Mouse (Mus musculus) CD4-positive helper T cell, adult 2 months (primary cell): ENCODE measurements around the gene Sh2d4b.

Experiments used
- DNase-seq: peaks from one replicate; pipeline ENCODE4 v3.0.0-alpha.2; 2012; ENCODE audit warnings: low read depth, missing footprints, low spot score

Gene Sh2d4b

DNA sequence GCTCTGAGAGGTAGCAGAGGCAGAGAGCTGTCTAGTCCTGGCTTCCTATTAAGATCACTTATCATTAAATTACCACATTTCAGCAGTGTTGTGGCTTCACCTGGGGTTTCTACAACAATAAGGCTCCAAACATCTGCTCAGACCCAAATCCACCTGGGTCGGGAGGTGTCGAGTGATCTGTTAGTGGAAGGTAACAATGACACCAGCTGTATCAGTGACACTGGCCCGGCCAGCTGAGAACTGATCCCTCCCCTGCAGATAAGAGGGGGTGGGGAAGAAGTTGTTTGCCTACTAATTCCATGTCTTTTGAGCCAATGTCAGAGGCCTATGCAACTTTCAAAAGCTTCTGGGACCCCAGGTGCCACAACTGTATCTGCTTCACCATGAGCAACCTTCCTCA lies at the start of gene Sh2d4b:
Sh2d4b (minus strand) TSS at position 71 of the 400 bp plus-strand sequence.
- DNase-seq, result no peak

DNA sequence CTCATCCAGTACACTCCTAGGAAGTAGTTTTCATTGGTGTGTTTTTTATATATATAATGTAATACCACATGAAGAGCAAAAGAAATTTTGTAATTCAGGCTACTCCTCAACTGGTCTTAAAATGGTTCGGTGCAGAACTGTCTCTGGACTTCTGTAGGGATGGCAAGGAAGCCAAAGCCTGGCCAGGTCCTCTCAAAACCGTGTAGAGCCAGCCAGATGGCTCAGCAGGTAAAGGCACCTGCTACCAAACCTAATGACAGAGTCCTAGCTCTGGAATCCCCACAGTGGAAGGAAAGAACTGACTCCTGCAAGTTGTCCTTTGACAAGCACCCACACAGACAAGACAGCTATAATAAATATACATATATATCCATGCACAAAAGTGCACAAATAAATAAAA lies 49.4 kb upstream of the Sh2d4b start:
- no peak for DNase-seq

DNA sequence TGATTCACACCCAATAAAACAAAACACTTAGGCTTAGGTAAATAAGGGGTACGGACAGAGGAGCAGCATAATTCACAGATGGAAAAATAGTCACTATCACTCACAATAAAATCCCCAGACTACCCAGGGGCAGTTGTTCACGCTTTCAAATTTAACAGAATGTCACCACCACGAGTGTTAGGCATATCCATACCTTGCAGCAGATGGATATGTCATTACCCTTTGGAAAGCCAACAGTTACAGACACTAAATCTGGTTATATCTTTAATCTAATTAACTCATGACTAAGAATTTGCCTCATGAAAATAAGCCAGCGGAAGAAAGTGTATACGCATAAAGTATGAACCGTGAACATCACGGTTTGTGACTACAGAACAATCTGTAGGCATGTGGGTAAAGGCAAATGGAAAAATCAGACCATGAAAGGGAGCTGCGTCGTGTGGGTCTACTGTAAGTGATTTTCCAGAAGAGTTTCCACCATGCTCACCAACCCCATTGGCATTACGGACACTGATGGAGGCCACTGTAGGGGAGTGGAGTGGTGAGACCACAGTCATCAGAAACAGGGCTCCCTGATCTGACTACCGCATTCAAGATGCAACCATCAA lies 45.4 kb upstream of the Sh2d4b start:
- DNase-seq, result peak; percentile 77

DNA sequence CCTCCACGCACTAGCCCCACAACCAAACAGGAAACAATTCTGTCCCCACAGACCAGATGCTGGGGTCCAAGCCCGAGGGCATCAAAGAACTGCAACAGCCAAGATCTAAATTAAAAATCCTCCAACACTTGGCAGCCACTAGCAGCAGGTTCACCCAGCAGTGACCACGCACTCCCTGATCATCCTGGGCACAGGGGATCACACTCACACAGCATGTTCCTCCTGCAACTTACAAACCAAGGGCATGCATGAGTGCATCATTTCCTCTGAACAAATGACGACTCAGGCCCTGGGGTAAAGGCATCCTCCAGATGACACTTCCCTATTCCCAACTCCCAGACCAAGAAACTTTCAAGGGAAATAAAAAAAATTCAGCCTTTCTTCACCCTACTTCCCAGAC lies 44.0 kb upstream of the Sh2d4b start:
- DNase-seq, result peak; percentile 43

DNA sequence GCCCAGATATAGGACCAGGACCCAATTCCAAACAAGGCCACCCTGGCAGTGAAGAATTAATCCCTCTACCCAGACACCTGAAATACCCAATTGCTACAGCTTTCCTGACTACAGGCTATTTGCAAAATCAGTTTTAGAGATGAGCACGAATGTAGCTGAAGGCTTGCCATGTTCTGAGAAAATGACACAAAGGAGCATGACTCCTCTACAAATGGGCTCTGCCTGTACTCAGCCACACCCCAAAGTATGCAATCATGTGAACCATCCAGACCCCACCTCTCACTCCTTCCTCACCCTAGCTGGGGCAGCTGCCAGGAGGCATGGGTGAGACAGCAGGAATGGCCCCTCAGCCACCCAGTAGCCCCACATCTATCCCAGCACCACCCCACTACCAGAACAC lies 42.4 kb upstream of the Sh2d4b start:
- no peak for DNase-seq

DNA sequence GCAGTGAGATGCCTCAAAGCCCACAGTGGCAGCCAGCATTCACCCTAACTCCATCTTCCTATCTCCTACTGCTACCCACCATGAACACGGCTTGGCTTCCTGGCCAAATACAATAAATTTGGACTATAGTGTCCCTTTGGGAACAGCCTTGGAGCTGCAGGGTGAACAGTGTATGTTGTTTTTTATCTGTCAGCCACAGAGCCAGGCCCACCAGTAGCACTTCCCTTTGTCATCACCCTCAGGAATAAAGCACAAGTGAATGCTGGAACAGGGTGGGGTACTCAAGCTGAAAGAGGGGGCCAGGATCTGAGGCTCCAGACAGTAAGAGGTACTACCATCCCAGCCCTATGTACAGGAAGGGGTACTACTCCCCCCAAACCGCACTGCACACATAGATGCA lies 42.0 kb upstream of the Sh2d4b start:
- DNase-seq, result no peak

DNA sequence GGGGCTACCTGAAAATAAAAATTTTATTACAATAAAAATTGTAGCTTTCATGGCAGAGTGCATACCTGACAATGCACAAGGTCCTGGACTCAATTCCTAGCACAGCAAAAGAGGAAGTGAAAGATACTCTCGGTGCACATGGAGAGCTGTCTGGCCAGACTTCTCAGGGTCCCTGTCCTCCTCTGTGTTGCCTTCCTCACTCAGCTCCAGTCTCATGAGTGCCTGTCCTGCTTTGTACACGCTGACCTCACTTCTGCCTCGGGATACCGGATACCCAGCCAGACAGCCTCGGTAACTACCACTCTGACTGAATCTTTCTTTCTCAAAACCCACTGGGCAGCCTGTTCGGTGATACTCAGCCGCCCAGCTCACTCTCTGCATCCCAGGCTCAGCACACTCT lies 40.3 kb upstream of the Sh2d4b start:
- DNase-seq, result no peak

DNA sequence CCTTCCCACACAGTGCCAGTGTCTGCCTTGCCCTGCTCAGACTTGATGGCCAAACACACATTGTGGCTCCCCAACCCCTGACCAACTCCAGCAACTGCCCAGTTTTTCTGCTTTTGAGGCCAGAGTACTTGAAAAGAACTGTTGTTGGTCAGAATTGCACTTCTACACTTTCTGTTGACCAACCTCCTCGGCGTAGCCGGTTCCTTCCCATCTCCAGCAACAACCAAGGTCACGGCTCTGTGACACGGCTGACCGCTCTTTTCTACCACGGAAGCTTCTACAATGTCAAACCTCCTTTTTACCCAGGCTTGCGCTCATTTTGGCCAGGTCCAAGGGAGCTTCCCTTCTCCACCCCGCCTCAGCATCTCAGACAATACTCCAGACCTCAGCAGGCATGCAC lies 39.2 kb upstream of the Sh2d4b start:
- DNase-seq, result no peak

DNA sequence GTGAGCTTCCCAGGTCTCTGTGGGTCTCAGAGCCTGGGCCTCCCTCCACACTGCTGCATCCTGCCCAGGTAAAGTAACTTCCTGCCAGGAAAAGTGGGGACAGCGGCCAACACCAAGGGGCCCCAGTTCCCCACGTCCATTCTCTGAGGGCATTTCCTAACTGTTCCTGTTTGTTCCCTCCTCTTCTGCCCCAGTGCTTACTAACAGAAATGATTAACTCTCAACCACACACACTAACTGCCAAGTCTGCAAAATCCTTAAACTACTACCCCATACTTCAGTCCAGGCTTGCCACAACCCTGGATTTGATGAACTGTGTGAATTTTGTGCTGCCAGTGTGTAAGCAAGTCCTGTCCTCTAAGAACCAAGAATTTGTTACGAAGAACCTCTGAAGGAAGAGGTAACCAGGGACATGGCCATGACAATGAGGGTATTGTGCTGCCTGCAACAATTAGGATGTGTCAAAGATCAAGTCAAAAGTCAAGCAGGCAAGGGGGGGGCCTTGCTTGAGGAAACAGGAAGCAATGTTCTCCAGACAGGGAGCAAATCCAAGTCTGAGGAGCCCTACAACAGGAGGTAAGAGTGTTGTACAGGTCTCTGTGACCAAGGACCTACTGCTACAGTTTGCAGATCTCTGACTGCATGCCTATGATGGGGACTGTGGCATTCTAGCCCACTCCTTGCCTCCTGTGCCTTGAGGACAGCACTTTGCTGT lies 38.2 kb upstream of the Sh2d4b start:
- no peak for DNase-seq

DNA sequence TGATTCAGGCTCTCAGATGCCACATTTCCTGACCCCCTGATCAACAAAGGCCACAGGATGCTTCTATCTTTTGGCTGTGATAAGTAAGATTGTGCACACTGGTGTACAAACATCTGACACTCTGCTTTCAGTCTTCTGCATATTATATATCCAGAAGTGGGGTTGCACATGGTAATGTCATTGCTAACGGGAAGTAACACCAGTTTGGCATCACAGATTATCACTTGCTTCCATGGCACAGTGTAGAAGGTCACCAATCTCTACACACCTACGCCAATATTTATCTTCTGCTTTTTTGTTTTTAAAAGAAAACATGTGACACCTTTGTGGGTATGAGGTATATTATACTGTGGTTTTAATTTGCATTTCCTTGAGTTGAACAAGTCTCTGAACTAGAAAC lies 36.9 kb upstream of the Sh2d4b start:
- peak; percentile 81 for DNase-seq

DNA sequence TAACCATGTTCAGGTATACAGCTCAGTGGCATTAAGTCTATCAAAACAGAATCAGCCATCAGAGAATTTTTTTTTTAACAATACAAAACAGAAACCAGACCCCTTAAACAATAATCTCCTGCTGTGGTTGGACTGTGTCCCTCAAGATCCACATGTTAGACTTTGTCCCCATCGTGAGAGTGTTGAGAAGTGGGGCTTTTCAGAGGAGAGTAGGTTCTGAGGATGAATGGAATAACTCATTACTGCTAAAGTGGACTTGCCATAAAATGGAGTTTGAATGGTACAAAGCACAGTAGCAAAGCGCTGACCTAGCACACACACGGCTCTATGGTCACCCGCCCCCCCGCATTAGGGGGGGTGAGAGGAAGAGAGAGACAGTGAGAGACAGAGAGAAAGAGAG lies 35.8 kb upstream of the Sh2d4b start:
- DNase-seq, result no peak

DNA sequence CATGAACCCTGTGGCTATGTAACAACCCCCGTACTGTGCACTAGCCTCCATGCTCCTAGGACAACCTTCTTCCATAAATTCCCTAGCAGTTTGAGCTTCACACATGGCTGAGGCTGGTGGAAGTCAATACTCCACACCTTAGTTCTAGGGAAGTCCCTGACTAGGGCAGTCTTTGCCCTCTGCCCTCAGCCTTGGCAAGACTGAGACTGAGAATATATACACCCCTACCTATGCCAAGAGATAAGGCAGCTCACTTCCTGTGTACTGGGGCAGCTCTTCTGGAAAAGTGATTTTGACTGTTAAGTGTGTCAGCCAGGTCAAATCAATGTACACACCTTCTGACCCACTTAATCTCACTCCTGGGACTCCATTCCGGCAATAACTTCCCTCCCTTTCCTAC lies 34.0 kb upstream of the Sh2d4b start:
- peak; percentile 67 for DNase-seq

DNA sequence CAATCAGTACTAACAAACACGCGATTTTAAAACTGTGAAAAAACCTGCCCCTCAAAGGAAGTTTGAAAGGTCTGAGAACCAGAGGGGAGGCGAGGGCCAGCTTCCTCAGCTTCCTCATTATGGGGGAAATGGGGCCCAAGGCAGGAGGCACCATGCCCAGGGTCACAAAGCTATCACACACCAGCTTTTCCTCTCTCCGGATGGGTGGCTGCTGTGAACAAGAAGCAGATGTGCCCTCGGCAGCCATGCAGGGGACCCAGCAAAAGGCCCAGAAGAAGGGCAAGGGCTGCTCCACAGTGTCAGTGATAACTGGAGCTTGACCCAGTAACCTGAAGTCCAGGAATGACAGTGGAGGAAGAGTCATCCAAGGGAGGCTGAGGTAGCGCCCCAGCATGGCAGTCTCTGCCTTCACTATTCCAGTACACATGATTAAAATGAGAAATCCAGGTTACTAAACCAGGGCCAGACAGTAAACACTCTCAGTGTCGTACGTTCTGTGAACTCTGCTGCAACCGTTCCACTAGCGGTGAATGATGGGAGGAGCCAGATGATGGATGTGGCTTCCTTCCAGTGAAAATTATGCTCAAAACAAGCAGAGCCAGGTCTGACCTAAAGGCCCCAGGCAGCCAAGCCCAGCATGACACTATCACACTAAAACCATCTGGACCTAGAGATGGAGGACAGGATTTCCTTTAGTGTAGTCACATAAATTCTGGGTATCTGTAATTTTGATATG lies 31.5 kb upstream of the Sh2d4b start:
- peak; percentile 62 for DNase-seq

DNA sequence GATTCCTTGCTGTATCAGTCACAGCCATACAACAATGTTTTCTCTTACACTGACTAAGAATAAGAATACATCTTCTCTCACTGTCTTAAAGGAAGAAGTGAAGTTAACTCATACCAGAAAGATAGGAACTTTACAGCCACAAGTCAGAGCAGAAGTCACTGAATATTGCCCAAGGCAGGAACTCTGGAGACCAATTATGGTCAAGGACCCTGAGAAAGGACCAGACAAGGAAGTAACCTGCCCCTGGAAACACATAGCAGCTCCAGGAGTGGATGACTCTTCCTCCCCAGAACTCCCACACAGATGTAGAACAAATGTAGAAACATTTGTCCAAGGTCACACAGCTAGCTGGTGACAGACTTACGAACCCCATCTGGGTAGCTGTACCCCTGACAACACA lies 28.2 kb upstream of the Sh2d4b start:
- no peak for DNase-seq

DNA sequence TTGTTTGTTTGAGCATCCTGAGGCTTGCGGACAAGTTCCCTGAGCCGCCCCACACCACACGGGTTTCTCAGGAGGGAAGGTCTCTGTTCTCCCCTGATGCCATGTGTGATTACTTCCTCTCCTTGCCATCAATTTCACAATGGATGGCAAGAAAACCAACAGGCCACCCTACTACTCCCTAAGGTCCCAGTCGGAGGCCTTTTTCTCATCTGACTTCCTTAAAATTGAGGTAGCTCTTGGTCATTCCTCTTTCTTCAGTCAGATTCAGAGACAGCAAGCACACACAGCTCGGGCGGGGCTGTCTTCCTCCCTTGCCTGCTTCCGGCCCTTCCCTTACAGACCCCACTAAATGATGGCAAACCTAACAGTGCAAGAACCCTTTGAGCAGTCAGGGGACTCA lies 26.5 kb upstream of the Sh2d4b start:
- DNase-seq, result no peak

DNA sequence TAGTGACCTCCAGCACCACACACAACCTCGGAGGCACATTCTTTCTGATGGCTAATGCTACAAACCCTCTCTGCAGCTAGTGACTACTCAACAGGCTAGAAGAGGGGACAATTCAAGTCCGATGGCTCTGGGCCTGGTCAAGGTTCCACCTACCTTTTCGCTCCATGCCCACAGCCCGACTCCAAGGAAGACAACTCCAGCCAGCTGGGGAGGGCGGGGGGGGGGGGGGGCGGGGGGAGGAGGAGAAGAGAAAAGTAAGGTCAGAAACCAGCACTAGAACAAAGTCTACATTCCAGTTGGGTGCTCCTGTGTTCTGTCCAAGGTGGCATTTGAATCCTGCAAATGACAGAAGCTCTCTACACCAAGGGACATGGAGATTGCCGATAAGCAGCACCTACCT lies 25.4 kb upstream of the Sh2d4b start:
- DNase-seq, result no peak

DNA sequence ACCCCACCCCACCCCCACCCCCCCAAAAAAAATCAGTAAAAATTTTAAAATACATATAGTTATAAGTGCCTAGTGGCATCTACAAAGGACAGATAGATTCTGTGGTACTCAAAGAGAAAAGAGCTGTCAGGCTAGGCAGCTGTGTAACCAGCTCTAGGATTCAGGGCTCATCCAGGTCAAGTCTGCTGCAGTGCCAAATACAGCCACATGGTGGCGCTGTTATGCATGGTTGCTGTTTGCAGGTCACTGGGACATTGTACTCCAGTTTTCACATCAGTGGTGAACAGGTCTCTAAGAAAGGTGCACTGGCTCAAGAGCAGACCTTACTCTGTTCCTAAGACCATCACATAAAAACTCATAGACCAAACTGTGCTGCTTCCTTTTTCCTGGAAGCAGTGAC lies 24.6 kb upstream of the Sh2d4b start:
- DNase-seq, result peak; percentile 82

DNA sequence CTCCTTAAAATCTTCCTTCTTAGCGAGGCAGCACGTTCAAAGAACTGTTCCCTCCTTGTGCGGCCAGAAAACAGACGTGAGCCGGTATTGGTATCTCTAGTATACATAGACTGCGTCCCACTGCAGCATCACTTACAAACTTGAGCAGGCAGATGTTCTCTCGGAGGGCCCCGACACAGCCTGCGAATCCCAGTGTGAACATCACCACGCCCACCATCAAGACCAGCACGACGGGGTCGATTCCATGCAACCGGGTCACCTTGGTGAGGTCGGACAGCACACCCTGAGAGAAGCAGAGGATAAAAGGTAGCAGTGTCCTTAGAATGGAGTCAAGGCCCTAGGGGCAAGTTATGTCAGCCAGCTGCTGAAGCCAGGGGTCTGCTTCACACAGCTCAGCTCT lies 23.6 kb upstream of the Sh2d4b start:
- DNase-seq, result no peak

DNA sequence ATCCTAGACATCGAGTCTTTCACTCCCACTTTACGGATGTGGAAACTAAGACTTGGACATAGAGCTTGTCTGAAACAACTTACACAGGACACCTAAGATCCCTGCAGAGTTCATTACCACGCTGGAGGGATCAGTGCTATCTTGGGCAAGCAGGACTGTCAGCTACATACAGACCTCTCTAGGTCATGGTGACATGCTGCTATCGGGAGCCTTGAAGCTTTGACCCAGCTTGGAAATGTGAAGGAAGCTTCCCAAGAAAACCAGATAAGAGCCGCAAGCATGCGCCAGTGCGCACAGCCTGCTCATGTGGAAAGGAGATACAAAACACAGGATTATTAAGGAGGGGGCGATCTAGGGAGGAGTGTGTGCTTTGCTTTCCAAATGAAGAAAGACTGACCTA lies 22.8 kb upstream of the Sh2d4b start:
- DNase-seq, result no peak

DNA sequence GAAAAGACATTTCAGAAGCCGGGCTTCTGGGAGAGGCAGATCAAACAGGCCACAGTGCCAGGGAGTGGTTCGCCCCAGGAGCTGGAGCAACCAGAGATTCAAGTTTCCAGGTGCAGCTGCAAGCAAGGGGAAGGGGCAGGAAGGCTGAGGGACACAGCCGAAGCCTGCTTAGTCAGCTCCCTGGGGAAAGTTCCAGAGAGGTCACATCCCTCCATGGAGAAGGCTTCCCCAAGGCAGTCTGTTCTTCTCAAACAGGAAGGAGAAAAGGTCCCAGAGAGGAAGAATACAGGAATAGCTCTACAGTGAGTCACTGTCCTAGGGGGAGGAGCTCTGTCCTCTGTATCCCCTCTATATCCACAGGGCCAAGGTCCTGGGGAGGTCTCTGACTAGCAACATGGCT lies 21.6 kb upstream of the Sh2d4b start:
- no peak for DNase-seq

DNA sequence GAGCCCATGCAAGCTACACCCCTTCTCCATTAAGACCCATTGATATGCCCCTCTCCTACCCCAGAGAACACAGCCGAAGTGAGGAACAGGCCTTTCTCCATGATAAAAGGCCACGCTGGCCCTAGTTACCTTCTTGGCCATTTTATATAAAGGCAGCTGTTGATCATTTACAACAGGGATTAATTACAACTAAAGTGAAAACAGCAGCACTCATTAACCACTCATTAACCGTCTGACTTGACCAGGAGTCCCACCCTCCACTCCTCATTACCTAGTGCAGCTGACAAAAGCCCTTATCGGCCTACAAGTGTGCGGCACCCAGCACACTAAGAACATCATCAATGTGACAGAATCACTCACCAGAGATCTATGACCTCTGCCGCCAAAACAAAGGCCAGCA lies 20.6 kb upstream of the Sh2d4b start:
- no peak for DNase-seq

DNA sequence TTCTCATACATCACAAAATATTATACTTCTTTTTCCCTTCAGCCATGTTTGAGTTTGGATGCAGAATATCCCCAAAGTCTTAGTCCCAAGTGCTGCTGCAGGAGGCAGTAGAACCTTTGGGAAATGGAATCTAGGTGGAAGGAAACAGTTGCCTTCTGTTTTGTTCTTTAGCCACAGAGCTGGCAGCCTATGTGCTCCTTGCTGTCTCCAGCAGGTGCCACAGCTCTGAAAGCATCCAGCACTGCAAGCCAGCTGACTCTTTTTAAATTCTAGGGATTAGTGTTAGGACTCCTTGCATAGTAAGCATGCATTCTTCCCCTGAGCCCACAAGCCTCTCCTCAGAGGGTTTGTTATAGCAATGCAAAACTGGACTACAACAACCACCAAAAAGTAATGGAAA lies 18.5 kb upstream of the Sh2d4b start:
- DNase-seq, result no peak

DNA sequence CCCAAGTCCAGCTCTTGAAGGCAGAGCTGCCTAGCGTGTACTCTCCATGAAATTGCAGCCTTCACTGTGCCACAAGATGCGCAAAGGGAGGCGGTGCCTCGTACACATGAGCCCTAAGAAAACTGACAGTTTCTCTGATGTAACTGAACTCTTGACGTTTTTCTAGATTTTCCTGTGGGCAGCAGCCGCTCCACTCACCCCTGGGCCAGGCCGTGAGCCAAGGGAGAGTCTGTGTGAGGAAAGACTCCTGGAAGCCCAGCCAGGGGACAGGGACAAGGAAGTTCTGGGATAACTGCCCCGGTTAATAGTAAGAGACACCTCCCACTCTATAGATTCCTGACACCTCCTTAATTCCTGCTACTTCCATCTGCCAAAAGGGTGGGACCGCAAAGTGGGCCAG lies 15.7 kb upstream of the Sh2d4b start:
- DNase-seq, result no peak
